13 mouse cellular contexts compared by ENCODE assay signal in genomic region chr17:4396119-4396518, GRCm38 (mm10).
"Had no signal": no experiment of that assay in that cellular context is flagged by ENCODE, and none has a peak within 500 bp of the region (broad histone marks: within the 10 kb centered on the region; RNA-seq: fewer than 3 reads in every experiment).

No protein-coding gene starts in this region.

- H3K9ac ChIP-seq: lung, embryonic 15.5 days; midbrain, embryonic 13.5 days; stomach, embryonic 15.5 days had no signal

- H3K36me3 ChIP-seq: limb, embryonic 10.5 days; lung, embryonic 15.5 days; midbrain, embryonic 13.5 days; stomach, embryonic 15.5 days had no signal

- H3K4me3 ChIP-seq: left cerebral cortex, adult 2 months; limb, embryonic 10.5 days; lung, embryonic 15.5 days; midbrain, embryonic 13.5 days; stomach, embryonic 15.5 days had no signal

- H3K9me3 ChIP-seq: limb, embryonic 10.5 days; lung, embryonic 15.5 days; midbrain, embryonic 13.5 days; stomach, embryonic 15.5 days had no signal

- DNase-seq: kidney, adult 11 months; kidney, adult 9 months; kidney, postnatal 14 days; lung, postnatal 14 days; right cerebral cortex, postnatal 14 days; thymus, adult 2 months; thymus, postnatal 25 days had no signal

- H3K27ac ChIP-seq: left cerebral cortex, adult 2 months; limb, embryonic 10.5 days; lung, embryonic 15.5 days; macrophage; midbrain, embryonic 13.5 days; stomach, embryonic 15.5 days had no signal

- H3K4me2 ChIP-seq: lung, embryonic 15.5 days; midbrain, embryonic 13.5 days; stomach, embryonic 15.5 days had no signal

- H3K27me3 ChIP-seq: lung, embryonic 15.5 days; midbrain, embryonic 13.5 days; stomach, embryonic 15.5 days had no signal

- ATAC-seq: midbrain, embryonic 13.5 days had no signal

- H3K4me1 ChIP-seq: limb, embryonic 10.5 days; lung, embryonic 15.5 days; midbrain, embryonic 13.5 days; stomach, embryonic 15.5 days had no signal
